Mouse (Mus musculus) left cerebral cortex, adult 2 months (tissue): ENCODE measurements around the gene C1qtnf7. TPM values are rescaled to one million over a fixed set of nuclear protein-coding genes. Genes with fewer than 3 reads are reported as not detected.

Experiments
- DNase-seq, 2 experiments: peaks; one replicate each; pipeline ENCODE4 v3.0.0; 2021 to 2022; ENCODE audit warnings: low spot score in 2 of 2, mixed read lengths in 1 of 2; ENCODE audit errors: extremely low spot score in 1 of 2
- H3K27ac ChIP-seq: fragments of 200-600 bp; 2 replicates; pipeline ENCODE4 v1.8.1; 2022
- H3K4me3 ChIP-seq: fragments of 200-600 bp; 2 replicates; pipeline ENCODE4 v1.8.1; 2022
- CTCF ChIP-seq: fragments of 200-600 bp; IDR thresholded peaks from 2 replicates; pipeline ENCODE4 v1.8.1; 2022; ENCODE audit warnings: antibody characterized with exemption, mild to moderate bottlenecking, moderate library complexity
- intact Hi-C: fragments of 180-260 bp; cut with DNase I; formaldehyde crosslinking; loops from one replicate; pipeline ENCODE4 v1.15.1; 2025
- total RNA-seq, 2 experiments: library from RNA; stranded (reverse); gene quantifications; 2 replicates each; pipeline ENCODE4 v1.2.3; 2021

C1qtnf7 gene
- total RNA-seq, 2 experiments from 2014 or later, result 1.6 to 1.9 TPM

GRCm38 (mm10) chr5:43542246-43542845 lies 27.0 kb downstream of the C1qtnf7 start:
- peak; percentile 14 to 17 for DNase-seq
- no peak overlapping the region for H3K27ac ChIP-seq
- TF ChIP-seq CTCF, result no peak
- H3K4me3 ChIP-seq, result no peak overlapping the region
- intact Hi-C loops, result no loop called here

- H3K4me3 ChIP-seq, result no peak overlapping the region
- no peak for DNase-seq
- intact Hi-C loops, result no loop called here
- TF ChIP-seq CTCF, result no peak
- H3K27ac ChIP-seq, result no peak overlapping the region
These were observed 34.6 kb downstream of the C1qtnf7 start for GRCm38 (mm10) chr5:43549951-43550350.

DNA sequence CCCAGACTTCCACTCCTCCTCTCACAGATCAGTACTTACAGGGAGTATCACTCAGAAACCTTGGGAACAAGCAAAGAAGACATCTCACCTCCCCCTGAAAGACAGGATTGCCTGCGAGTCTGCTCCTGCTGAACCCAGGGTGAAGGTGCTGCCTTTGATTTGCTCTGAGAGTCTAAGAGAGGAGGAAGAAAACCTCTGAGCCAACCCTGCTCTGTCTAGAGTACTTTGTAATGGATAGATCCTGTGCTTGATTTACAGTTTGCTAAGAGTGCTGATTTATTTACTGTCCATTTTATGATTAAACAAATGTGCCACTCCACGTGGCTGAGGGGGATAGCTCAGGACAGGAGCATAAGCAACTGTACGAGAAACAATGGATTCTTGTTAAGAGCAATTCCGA lies 35.1 kb downstream of the C1qtnf7 start:
- H3K4me3 ChIP-seq, result no peak overlapping the region
- H3K27ac ChIP-seq, result no peak overlapping the region
- intact Hi-C loops, result no loop called here
- no peak for DNase-seq
- no peak for TF ChIP-seq CTCF

GRCm38 (mm10) chr5:43554871-43555270 lies 39.5 kb downstream of the C1qtnf7 start:
- Histone ChIP-seq H3K27ac (no peak overlapping the region), H3K4me3 (no peak overlapping the region)
- DNase-seq, result no peak
- intact Hi-C loops, result no loop called here
- no peak for TF ChIP-seq CTCF

DNA sequence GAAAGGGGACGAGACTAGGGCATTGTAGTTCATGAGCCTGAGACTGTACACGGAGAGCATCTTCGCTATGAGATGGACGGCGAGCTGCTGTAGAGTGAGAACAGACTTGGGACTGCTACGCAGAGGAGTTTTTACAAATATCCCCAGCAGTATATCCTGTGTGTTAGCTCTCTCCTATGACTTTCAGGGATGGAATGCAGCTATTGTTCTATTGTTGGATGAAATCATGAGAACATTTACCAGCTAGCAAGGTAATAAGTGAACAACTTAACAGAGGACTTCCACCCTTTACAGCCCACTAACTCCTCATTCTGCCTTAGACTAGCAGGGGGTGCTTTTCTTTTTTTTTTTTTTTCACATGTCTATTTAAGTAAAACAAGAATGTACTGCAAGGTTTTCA lies 40.1 kb downstream of the C1qtnf7 start:
- intact Hi-C loops, result no loop called here
- H3K4me3 ChIP-seq, result no peak overlapping the region
- TF ChIP-seq CTCF, result no peak
- DNase-seq, result no peak
- H3K27ac ChIP-seq, result no peak overlapping the region

DNA sequence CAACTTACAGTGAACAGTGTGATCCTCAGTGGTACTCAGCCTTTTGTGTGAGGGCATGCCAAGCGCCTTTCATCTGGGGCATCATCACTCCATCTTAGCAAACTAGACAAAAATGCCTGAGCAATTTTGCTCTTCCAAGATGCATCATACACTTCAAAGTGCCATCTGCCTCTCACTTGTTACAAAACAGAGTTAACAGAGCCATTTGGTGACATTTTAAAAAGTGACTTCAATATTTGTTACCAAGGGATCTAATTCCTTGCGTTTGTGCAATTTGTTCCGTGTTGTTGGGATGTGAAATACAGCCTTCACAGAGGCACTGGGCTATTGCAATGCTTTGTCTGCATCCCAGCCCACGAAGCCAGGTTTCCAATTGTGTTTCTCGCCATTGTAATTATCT lies 42.1 kb downstream of the C1qtnf7 start:
- H3K27ac ChIP-seq, result no peak overlapping the region
- TF ChIP-seq CTCF, result no peak

DNA sequence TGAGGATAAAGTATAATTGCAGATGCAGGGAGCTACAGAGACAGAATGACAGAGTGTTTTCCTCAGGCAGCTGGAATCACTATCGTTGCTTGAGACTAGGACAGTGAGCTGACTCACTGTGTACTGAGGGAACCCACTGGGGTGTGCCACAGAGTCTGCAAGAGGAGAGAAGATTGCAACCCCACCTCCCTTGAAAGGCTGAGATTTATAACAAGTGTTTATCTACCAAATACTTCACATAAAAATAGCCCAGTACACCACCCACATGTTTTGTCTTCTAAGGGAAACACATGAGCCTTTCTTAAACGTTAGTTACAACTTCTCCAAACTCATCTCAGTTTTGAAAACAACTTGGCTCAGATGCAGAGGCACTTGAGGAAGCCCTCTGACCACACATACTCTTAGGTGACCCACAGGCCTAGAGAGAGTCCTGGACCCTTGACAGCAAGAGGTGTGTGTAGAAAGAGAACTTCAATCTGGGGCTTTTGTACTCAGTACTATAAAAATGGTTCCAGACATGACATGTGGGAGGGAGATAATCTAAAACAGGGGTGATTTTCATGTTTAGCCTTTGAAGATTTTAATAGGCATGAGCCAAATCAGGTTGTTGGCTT lies 46.4 kb downstream of the C1qtnf7 start:
- H3K27ac ChIP-seq, result no peak overlapping the region
- TF ChIP-seq CTCF, result no peak
- intact Hi-C loops, result no loop called here
- DNase-seq, result no peak
- no peak overlapping the region for H3K4me3 ChIP-seq

More for the DNA sequence above, 42.1 kb downstream of the C1qtnf7 start:
- no peak overlapping the region for H3K4me3 ChIP-seq
- no peak for DNase-seq
- intact Hi-C loops, result no loop called here

- Histone ChIP-seq H3K4me3 (no peak overlapping the region), H3K27ac (no peak overlapping the region)
- TF ChIP-seq CTCF, result no peak
- intact Hi-C loops, result no loop called here
- DNase-seq, result no peak
These were observed 54.5 kb downstream of the C1qtnf7 start for GRCm38 (mm10) chr5:43569720-43570359.

- intact Hi-C loops, result loop anchor here (5.0 kb wide), 1 partner anchor 49 kb away; no protein-coding TSS in a partner anchor
- peak; percentile 72 for TF ChIP-seq CTCF
- Histone ChIP-seq H3K27ac (no peak overlapping the region), H3K4me3 (no peak overlapping the region)
- DNase-seq, result peak in 1 of 2 experiments; percentile 14
These were observed 67.5 kb downstream of the C1qtnf7 start for GRCm38 (mm10) chr5:43582876-43583275.

GRCm38 (mm10) chr5:43583326-43584120 lies 68.2 kb downstream of the C1qtnf7 start:
- DNase-seq, result no peak
- intact Hi-C loops, result loop anchor here (5.0 kb wide), 1 partner anchor 49 kb away; no protein-coding TSS in a partner anchor
- no peak overlapping the region for H3K27ac ChIP-seq
- H3K4me3 ChIP-seq, result no peak overlapping the region
- TF ChIP-seq CTCF, result no peak

- H3K27ac ChIP-seq, result no peak overlapping the region
- no peak for TF ChIP-seq CTCF
- intact Hi-C loops, result loop anchor here (5.0 kb wide), 1 partner anchor 48 kb away; no protein-coding TSS in a partner anchor
- no peak overlapping the region for H3K4me3 ChIP-seq
- DNase-seq, result no peak
These were observed 69.1 kb downstream of the C1qtnf7 start for GRCm38 (mm10) chr5:43584464-43584863.
